Mouse (Mus musculus) intestine, embryonic 15.5 days (tissue): Measurements from ENCODE around the gene Actbl2. TPM values are rescaled to one million over a fixed set of nuclear protein-coding genes. Genes with fewer than 3 reads are reported as not detected.

ENCODE experiments used
- ATAC-seq: fragments of 200-750 bp; cut with Nextera tagmentation; 2 replicates; pipeline ENCODE4 v1.8.0; 2017; ENCODE audit warnings: moderate TSS enrichment, moderate library complexity
- H3K27ac ChIP-seq: fragments of 300-500 bp; sonication (generic); 2 replicates; pipeline ENCODE4 v1.5.1; 2015; ENCODE audit warnings: mild to moderate bottlenecking, inconsistent platforms
- H3K27me3 ChIP-seq: fragments of 300-500 bp; sonication (generic); replicated peaks from 2 replicates; pipeline ENCODE4 v1.6.1; 2015; ENCODE audit warnings: inconsistent platforms
- H3K36me3 ChIP-seq: fragments of 300-500 bp; sonication (generic); 2 replicates; pipeline ENCODE4 v1.6.1; 2015; ENCODE audit warnings: inconsistent platforms
- H3K4me1 ChIP-seq: fragments of 300-500 bp; sonication (generic); replicated peaks from 2 replicates; pipeline ENCODE4 v1.6.1; 2015; ENCODE audit warnings: inconsistent platforms
- H3K4me2 ChIP-seq: fragments of 300-500 bp; sonication (generic); replicated peaks from 2 replicates; pipeline ENCODE4 v1.6.1; 2015; ENCODE audit warnings: mild to moderate bottlenecking, inconsistent platforms
- H3K4me3 ChIP-seq: fragments of 300-500 bp; sonication (generic); replicated peaks from 2 replicates; pipeline ENCODE4 v1.5.1; 2015; ENCODE audit warnings: inconsistent platforms
- H3K9ac ChIP-seq: fragments of 300-500 bp; sonication (generic); 2 replicates; pipeline ENCODE4 v1.6.1; 2015; ENCODE audit warnings: inconsistent platforms
- H3K9me3 ChIP-seq: fragments of 300-500 bp; sonication (generic); 2 replicates; pipeline ENCODE4 v1.6.1; 2016; ENCODE audit warnings: inconsistent platforms
- WGBS: fragments of 180-500 bp; shearing (Covaris S2); methylation state at CpG from one replicate; pipeline ENCODE4 v1.1.7; 2015; 5-methylcytosine and 5-hydroxymethylcytosine counted together
- polyA plus RNA-seq: library from polyadenylated mRNA; unstranded; fragments of >200 nt; fragmentation: Nextera tagmentation; extraction: Ambion mirVana; gene quantifications from 2 replicates; pipeline ENCODE4 v1.2.1, GENCODE M21; 2015

Gene Actbl2
- polyA plus RNA-seq, 1 experiment from 2014 or later, result not detected

DNA sequence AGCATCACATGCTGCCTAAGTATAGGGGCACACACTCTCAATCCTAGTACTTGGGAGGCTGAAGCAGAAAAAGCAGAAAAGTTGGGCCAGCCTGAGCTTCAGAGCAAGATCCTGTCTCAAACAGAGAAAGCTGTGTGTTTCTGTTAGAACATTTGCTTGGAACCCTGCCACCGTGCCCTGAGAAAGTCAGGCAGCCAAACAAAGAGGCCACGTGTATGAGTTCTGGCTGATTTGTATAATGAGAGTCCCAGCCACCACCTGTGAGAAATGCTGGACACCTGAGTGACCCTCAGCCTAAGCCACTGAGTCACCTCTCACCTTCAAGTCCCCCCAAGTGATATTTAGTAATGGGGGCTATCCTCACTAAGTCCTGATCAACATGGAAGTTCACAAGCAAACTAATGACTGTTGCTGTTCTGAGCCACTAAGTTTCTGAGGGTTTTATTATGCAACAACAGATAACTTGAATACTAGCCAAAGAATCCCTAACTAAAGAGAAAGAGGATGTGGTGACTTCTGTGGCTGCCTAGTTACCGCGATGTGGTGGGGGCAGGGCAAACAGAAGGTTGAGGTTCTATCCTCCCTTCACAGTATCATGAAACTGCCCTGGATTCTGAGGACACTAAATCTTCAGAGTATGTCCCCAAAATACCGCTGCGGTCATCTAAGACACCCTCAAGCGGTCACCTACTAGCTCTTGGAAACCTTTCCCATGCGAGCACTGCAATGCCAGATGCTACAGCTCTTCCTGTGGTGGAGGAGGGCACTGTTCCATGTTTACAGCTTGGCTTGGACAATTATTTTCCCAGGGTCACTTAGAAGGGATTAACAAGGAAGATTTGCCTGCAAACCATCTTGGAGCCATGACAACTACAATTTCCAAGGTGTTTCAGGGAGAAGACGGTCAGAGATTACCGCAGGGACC lies 31.9 kb downstream of the Actbl2 start:
- Histone ChIP-seq H3K27ac (no peak overlapping the region), H3K4me2 (no peak overlapping the region), H3K36me3 (no peaks in the 10 kb centered on the region), H3K4me1 (0 out of 2 replicates have a peak, but pooled peaks cover 2% of the 10 kb centered on the region), H3K9ac (no peak overlapping the region), H3K4me3 (no peak overlapping the region), H3K9me3 (no peaks in the 10 kb centered on the region; the same call in 1 of the 2 replicates), H3K27me3 (no peaks in the 10 kb centered on the region)
- ATAC-seq, result no peak
- WGBS, result 79% methylated on average over 10 of the region's 10 CpGs

- Histone ChIP-seq H3K4me2 (no peak overlapping the region; the same call in 1 of the 2 replicates), H3K9ac (no peak overlapping the region)
Observed at GRCm38 (mm10) chr13:111291161-111291957, 36.5 kb downstream of the Actbl2 start.

DNA sequence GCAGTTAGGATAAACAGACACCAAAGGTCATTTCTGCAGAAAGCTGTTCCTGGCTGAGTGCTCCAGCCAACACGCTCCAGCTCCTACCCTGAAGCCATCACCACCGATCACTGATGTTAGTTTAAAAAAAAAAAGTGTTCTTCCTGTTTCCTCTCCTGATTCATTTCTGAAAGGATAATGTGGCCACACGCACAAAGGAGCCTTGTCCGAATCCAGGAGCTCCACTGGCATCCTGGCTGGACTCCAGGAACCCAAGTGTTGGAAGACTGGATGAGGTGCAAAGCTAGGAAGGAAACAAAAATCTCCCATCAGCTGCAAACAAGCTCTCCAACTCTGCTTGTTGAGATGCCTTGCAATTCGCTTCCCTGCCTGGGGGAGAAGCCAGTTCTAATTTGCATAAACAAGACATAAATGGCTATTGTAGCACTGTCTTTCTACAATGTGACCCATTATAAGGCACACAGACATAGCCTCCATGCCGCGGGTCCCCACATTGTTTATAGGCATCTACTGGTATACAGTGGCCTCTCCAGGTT lies 37.2 kb downstream of the Actbl2 start:
- Histone ChIP-seq H3K9ac (no peak overlapping the region), H3K4me2 (no peak overlapping the region; the same call in 1 of the 2 replicates), H3K4me3 (no peak overlapping the region), H3K27me3 (no peaks in the 10 kb centered on the region), H3K4me1 (0 out of 2 replicates have a peak, but pooled peaks cover 7% of the 10 kb centered on the region), H3K36me3 (no peaks in the 10 kb centered on the region), H3K9me3 (no peaks in the 10 kb centered on the region), H3K27ac (peak overlapping the region; percentile 74)
- ATAC-seq, result peak; percentile 57
- 35% methylated on average over 7 of the region's 7 CpGs for WGBS

More at GRCm38 (mm10) chr13:111291161-111291957, 36.5 kb downstream of the Actbl2 start:
- ATAC-seq, result peak; percentile 34; the same call in 1 of the 2 replicates
- Histone ChIP-seq H3K4me3 (no peak overlapping the region), H3K27me3 (no peaks in the 10 kb centered on the region), H3K9me3 (no peaks in the 10 kb centered on the region), H3K4me1 (0 out of 2 replicates have a peak, but pooled peaks cover 7% of the 10 kb centered on the region), H3K27ac (peak overlapping the region; percentile 74), H3K36me3 (no peaks in the 10 kb centered on the region)
- WGBS, result 31% methylated on average over 17 of the region's 17 CpGs

DNA sequence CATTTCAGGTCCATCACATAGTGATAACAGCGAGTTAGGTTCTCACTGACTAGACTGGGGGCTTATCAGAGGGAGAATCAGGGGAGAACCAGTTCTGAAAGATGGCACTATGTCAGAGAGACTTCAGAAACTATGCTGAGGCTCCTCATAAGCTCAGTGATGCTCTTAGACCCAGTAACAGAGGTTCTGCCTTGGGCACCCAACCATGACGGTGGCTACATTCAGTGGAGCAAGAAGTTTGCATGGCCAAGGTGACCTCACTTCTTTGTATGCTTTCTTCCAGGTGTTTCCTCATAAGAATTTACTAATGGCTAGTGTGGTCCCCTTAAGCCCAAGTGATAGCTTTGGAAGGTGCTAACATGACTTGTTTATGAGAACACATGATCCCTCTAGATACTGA lies 38.7 kb downstream of the Actbl2 start:
- H3K4me3 ChIP-seq, result no peak overlapping the region
- 88% methylated on average over 2 of the region's 2 CpGs for WGBS
- H3K27ac ChIP-seq, result no peak overlapping the region
- no peak overlapping the region for H3K9ac ChIP-seq
- 0 out of 2 replicates have a peak, but pooled peaks cover 7% of the 10 kb centered on the region for H3K4me1 ChIP-seq
- H3K27me3 ChIP-seq, result no peaks in the 10 kb centered on the region
- no peak overlapping the region for H3K4me2 ChIP-seq
- H3K9me3 ChIP-seq, result no peaks in the 10 kb centered on the region
- H3K36me3 ChIP-seq, result no peaks in the 10 kb centered on the region
- no peak for ATAC-seq

DNA sequence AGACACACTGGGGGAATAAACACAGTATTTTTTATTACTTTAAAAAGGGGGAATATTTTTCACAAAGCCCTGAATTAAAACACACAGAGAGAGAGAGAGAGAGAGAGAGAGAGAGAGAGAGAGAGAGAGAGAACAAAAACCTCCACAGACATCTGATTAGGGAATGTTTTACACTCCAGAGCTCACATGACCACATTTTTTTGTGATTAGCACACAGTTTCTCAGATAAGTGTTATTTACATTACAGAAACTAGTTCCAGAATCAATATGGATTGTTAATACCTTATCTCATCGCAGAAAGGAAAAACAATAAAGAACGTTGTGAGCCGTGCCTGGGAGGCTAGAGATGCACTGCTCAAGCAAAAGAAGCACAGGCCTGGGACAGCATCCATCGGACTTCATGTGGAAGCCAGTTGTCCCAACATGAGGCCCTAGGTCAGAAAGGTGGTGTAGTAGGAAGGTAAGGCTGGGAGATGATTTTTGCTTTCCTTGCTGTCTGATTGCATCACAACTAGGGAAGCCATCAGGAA lies 40.2 kb downstream of the Actbl2 start:
- no peak overlapping the region for H3K4me2 ChIP-seq
- WGBS, result 31% methylated on average over 4 of the region's 4 CpGs
- ATAC-seq, result peak; percentile 66

DNA sequence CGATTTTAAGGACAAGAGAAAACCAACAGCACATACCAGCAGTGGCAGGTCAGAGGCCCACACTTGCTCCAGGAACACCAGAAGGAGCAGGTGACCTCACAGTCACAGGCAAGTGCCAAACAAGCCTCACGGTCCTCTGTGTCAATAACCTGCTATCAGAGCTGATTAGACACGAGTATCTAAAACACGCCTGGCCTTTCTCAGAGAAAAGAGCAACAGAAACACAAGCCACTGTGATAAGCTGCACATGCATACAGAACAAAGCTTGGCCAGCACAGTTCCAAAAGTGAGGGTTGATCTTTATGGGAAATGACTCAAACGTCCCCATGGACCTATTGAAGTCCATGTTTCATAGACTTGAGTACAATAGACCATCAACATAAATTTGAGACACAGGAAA lies 41.2 kb downstream of the Actbl2 start:
- Histone ChIP-seq H3K36me3 (no peaks in the 10 kb centered on the region), H3K9me3 (no peaks in the 10 kb centered on the region), H3K9ac (no peak overlapping the region), H3K27me3 (no peaks in the 10 kb centered on the region), H3K27ac (no peak overlapping the region), H3K4me1 (0 out of 2 replicates have a peak, but pooled peaks cover 7% of the 10 kb centered on the region), H3K4me3 (no peak overlapping the region), H3K4me2 (no peak overlapping the region)
- ATAC-seq, result peak; percentile 69
- 44% methylated on average over 5 of the region's 5 CpGs for WGBS

More for the DNA sequence above, 40.2 kb downstream of the Actbl2 start:
- Histone ChIP-seq H3K36me3 (no peaks in the 10 kb centered on the region), H3K9me3 (no peaks in the 10 kb centered on the region), H3K4me3 (no peak overlapping the region), H3K9ac (no peak overlapping the region), H3K4me1 (0 out of 2 replicates have a peak, but pooled peaks cover 7% of the 10 kb centered on the region), H3K27ac (no peak overlapping the region), H3K27me3 (no peaks in the 10 kb centered on the region)

- 89% methylated on average over 6 of the region's 6 CpGs for WGBS
- no peaks in the 10 kb centered on the region for H3K36me3 ChIP-seq
- no peaks in the 10 kb centered on the region for H3K4me1 ChIP-seq
- no peak for ATAC-seq
- no peak overlapping the region for H3K4me3 ChIP-seq
- H3K9me3 ChIP-seq, result no peaks in the 10 kb centered on the region
- no peak overlapping the region for H3K9ac ChIP-seq
- no peaks in the 10 kb centered on the region for H3K27me3 ChIP-seq
- H3K27ac ChIP-seq, result no peak overlapping the region
- no peak overlapping the region for H3K4me2 ChIP-seq
Observed at GRCm38 (mm10) chr13:111297614-111298013, 42.8 kb downstream of the Actbl2 start.

DNA sequence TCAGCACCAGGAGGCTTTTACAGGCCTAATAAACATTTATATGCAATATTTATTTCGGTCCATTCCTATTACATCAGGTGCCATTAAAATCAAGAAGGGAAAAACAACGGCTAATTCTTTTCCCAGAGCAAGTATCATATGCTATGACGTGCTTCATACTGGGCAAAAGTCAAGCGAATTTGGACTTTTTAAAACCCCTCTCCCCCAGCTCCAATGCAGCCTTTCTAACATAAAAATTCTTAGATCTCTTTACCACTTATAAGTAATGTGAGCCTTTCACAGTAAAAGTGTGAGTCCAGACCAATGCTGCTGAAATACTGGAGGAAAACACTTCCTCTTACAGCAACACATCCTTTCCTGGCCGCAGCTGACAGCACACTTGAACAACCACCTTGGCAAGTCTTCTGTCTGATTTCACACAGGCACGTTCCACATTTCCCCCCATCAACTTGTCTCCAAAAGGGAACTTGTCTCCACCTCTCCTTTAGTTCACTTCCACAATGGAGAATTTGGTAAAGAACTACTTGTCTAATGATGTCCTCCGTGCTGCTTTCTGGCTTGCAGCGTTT lies 44.4 kb downstream of the Actbl2 start:
- 82% methylated on average over 8 of the region's 8 CpGs for WGBS
- Histone ChIP-seq H3K4me3 (no peak overlapping the region), H3K27ac (no peak overlapping the region), H3K4me2 (no peak overlapping the region), H3K9me3 (no peaks in the 10 kb centered on the region), H3K9ac (no peak overlapping the region), H3K4me1 (no peaks in the 10 kb centered on the region), H3K27me3 (no peaks in the 10 kb centered on the region), H3K36me3 (no peaks in the 10 kb centered on the region)
- ATAC-seq, result no peak

- no peak overlapping the region for H3K27ac ChIP-seq
- WGBS, result 84% methylated on average over 3 of the region's 3 CpGs
- no peaks in the 10 kb centered on the region for H3K4me1 ChIP-seq
- ATAC-seq, result no peak
- no peak overlapping the region for H3K4me3 ChIP-seq
- no peaks in the 10 kb centered on the region for H3K27me3 ChIP-seq
- H3K4me2 ChIP-seq, result no peak overlapping the region
- no peak overlapping the region for H3K9ac ChIP-seq
- H3K36me3 ChIP-seq, result no peaks in the 10 kb centered on the region
- no peaks in the 10 kb centered on the region for H3K9me3 ChIP-seq
Observed at GRCm38 (mm10) chr13:111300846-111301245, 46.0 kb downstream of the Actbl2 start.

DNA sequence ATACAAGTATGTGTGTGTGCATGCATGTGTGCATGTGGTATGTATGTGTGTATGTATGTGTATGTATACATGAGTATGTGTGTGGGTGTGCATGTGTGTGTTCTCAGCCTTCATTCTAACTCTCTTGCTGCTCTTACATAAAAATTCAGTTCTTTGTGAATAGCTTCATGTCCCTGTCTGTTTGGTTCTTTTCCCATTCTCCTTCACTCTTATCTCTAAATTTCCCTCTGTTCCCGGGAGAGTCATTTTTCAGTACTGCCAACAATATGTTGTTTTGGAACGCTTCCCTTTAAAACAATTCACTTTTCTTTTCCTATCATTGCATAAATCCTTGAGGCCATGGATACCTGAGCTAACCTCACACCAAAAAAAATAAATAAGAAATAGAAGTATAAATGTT lies 46.6 kb downstream of the Actbl2 start:
- Histone ChIP-seq H3K9me3 (no peaks in the 10 kb centered on the region), H3K36me3 (no peaks in the 10 kb centered on the region), H3K27me3 (no peaks in the 10 kb centered on the region), H3K9ac (no peak overlapping the region), H3K27ac (no peak overlapping the region), H3K4me2 (no peak overlapping the region), H3K4me3 (no peak overlapping the region), H3K4me1 (no peaks in the 10 kb centered on the region)
- ATAC-seq, result no peak
- WGBS, result 63% methylated on average over 2 of the region's 2 CpGs

- H3K9ac ChIP-seq, result no peak overlapping the region
- 85% methylated on average over 2 of the region's 2 CpGs for WGBS
- no peaks in the 10 kb centered on the region for H3K4me1 ChIP-seq
- H3K27ac ChIP-seq, result no peak overlapping the region
- H3K27me3 ChIP-seq, result no peaks in the 10 kb centered on the region
- no peak for ATAC-seq
- no peak overlapping the region for H3K4me3 ChIP-seq
- H3K4me2 ChIP-seq, result no peak overlapping the region
- H3K9me3 ChIP-seq, result no peaks in the 10 kb centered on the region
- H3K36me3 ChIP-seq, result no peaks in the 10 kb centered on the region
Observed at GRCm38 (mm10) chr13:111304194-111304593, 49.4 kb downstream of the Actbl2 start.
